Mouse (Mus musculus): ENCODE results near the gene Cdk13.

The Cdk13 gene

DNA sequence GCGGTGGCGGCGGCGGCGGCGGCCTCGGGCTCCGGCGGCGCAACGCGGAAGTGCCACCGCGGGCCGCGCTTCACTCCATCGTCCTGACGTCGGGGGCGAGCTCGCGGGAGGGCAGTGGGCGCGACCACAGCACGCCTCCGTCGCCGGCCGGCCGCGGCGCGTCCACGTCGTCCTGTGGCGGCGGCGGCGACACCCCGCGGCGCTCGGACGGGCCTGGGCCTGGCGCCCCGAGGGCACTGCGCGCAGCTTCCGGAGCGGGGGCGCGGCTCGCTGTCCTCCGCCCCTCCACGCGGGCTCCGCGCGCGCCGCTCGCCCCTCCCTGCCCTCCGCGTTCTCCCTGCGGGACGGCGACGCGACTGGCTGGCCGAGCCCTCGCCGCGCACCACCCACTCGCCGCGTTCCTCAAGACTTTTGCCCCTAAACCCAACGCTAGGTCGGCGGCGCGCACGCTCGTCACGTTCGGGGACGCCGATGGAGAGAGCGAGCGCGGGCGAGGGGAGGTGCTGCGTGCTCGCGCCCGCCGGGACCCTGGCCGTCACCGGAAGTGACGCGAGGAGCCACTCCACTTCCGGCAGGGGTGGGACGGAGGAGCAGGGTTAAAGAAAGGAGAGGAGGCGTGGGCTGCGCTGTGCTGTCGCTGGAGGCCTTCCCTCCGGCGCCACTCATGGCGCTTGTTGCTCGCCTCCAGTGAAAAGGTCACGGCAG is at the start of gene Cdk13:
Gene Cdk13, minus strand, starts transcription at position 189 of the 705 bp plus-strand sequence.
- in situ Hi-C loops (cut with MboI, MseI): no loop called here

DNA sequence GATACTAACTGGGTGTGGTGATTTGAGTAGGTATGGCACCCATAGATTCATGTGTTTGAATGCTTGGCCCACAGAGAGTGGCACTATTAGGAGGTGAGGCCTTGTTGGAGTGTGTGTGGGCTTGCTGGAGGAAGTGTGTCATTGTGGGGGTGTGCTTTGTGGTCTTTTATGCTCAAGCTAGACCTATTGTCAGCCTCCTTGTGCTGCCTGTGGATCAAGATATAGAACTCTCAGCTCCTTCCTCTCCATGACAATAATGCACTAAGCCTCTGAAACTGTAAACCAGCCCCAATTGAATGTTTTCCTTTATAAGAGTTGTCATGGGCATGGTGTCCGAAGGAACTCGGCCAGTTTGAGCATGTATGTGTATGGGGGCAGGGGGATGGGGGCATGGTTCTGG is 38.4 kb upstream of the Cdk13 start:
- in situ Hi-C loops (cut with MboI, MseI): no loop called here

DNA sequence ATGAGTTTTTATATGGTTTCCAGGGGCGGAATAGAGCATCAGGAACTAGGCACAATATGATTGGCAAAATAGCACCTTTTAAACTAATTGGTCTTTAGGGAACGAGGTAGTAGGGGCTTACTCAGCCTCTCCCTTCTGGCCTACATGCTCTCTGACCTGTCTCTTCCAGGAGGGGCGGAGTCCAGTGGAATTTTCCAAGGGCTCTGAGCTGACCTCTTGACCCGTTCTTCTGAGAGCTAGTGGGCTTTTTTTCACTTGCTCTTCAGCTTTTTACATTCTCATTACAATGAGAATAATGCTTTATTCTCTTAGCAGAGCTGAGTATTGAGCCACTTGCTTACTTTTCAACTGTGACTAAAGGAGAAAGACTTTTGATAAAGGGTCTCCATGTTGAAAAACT is 37.9 kb upstream of the Cdk13 start:
- in situ Hi-C loops (cut with MboI, MseI): no loop called here

DNA sequence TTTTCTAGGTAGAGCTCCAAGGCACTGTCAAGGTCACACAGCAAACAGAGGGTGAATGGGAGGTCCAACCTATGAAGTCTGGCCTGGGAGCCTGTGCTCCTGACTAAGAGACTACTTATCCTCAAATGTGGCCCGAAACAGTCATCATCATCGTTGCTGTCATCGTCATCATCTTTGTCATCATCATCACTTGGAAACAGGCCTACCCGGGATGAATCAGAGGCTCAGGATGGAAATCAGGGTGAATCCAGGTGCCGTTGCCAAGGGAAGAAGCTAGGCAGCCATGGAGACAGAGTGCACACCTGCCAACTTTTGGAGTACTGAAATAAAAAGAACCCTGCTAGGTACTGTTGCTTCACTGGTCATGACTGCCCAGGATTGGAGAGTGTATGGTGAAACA is 34.2 kb upstream of the Cdk13 start:
- in situ Hi-C loops (cut with MboI, MseI): no loop called here

DNA sequence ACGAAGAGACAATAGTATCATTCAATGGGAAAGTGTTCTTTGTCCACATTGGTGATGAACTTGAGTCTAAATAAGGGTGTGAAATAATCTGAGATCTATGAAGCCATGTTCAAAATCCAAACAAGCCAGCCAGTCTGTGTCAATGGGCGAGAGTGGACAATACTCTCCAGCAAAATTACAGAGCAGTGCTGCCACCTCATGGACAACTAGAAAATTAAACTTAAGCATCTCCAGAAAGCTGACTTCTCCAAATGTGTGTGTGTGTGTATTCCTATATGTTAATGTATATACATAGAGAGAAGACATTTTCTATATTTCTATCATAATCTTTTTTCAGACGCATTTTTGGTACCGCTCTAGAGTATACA is 33.6 kb upstream of the Cdk13 start:
- in situ Hi-C loops (cut with MboI, MseI): no loop called here

DNA sequence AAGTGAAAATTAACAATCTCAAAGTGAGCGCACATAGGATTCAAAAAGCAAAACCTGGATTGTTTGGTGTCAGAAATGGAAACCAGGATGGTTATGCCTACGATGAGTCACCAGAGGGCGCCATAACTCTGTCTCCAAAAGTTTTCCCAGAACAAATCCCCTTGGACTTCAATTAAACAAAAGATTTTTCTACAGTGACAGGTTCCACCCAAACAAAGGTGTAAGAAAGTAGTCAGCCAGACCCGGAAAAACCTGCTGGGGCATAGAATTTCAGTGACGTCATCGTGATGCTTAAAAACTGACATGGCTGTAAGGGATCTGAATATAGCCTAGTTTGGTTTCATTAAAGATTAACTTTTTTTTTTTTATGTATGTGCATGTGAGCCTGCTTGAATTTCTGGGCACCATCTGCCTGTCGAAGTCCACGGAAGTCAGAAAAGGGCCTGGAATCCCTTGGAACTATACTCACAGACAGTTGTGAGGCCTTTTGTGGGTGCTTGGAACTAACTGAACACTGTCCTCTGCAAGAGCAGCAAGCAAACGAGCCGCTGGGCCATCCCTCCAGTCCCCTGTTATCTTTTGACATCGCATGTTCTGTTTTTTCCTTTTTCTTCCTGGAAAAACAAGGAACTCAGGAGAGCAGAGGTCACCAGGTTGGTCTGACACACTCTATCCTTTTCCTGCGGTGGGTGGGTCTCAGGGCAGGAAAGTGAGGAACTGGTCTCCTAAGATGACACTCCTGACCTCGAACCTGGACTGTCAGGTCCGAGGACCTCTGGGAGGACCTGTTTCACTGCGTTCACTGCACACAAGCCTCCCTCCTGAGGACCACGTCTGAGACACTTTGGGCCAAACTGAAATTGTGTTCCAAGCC is 33.0 kb upstream of the Cdk13 start:
- in situ Hi-C loops (cut with MboI, MseI): no loop called here

DNA sequence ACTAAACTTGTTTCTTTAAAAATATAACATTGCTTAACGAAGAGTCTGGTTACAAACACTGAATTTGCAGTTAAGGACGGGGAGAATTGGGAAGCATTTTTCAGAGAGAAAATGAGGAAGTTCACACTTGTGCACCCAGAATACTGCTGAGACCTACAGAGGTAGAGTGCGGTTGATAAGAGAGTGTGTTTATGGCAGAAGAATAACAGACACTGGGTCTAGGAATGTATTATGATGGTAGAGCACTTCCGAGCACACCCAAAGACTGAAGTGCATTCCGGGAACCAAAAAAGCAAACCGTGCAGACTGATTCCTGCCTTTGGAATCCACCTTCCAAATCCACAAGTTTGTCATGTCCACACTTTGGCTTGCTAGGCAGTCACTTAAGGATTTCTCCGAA is 31.9 kb upstream of the Cdk13 start:
- in situ Hi-C loops (cut with MboI, MseI): no loop called here

DNA sequence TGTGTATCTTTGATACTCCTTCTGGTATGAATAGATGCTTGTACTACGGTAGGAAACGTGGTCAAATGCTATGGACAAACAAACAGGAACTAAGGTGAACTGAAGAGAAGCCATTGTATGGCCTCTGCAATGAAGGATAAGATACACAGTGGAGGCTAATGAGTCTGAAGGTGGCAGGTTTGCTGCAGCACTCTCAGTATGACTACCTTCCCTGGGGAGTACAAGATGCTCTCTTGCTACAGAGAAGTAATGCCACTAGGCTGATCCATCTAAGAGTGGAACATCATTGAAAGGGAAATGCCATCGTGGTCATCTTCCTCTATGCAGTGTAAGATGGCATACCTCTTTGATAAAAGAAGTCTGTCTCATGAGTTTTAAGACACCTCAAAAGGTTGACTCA is 28.0 kb upstream of the Cdk13 start:
- in situ Hi-C loops (cut with MboI, MseI): no loop called here

DNA sequence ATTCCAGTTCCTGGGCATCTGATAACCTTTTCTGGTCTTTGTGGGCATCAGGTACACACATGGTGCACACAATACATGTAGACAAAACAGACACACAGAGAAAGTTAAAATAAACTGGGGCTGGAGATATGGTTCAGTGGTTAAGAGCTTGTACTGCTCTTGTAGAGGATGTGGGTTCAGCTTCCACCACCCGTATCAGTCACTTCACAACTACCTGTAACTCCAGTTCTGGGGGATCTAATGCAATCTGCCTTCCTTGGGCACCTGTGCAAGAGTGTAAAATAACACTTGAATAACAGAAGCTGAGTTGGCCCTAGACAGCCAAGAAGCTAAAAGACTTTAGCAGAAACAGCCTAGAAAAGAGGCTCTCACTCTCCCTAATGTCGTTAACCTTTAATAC is 12.3 kb upstream of the Cdk13 start:
- in situ Hi-C loops (cut with MboI, MseI): no loop called here

DNA sequence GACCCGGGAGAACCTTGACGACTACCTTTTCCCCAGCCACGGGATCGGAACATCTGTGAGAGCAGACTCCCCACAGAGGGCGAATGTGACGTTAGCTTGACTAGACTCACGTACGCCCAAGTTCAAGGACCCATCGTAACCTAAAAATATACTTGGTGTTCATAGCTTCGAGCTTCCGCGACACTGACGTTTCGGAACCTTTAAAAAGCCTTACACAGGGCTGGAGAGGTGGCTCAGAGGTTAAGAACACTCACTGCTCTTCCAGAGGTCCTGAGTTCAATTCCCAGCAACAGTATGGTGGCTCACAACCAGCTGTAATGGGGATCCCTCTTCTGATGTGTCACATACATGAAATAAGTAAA is 698 bp upstream of the Cdk13 start:
- in situ Hi-C loops (cut with MboI, MseI): no loop called here

DNA sequence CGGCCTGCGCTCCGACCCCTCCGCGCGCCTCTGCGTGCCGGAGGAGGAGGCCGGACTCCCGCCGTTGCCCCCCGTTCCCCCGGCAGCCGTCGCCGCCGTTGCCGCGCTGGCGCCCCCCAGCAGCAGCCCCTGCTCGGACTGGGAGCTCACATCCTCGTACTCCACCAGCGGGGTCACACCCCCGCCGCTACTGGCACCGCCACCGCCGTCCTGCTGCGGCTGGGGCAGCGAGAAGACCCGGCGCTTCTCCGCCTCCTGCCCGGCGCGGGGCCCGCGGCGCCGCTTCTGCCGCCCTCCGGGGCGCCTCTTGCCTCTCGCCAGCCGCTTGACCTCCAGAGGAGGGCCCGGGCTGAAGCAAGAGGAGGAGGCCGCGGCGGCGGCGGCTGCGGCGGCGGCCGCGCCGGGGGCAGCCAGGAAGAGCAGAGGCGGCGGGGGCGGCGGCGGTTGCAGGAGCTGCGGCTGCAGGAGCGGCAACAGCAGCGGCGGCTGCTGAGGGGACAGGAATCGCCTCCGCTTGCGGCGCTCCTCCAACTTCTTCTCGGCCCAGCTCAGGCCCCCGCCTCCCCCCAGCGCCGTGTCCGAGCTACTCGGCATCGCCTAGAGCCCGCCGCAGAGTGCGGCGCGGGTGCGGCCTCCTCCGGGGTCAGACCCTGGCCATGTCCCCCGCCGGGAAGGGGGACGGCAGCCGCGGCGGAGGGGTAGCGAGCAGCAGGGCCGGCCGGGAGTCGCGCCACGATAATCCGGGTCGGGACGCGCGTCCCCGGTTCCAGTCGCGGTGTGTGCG is 647 bp downstream of the Cdk13 start:
- in situ Hi-C loops (cut with MboI, MseI): no loop called here

DNA sequence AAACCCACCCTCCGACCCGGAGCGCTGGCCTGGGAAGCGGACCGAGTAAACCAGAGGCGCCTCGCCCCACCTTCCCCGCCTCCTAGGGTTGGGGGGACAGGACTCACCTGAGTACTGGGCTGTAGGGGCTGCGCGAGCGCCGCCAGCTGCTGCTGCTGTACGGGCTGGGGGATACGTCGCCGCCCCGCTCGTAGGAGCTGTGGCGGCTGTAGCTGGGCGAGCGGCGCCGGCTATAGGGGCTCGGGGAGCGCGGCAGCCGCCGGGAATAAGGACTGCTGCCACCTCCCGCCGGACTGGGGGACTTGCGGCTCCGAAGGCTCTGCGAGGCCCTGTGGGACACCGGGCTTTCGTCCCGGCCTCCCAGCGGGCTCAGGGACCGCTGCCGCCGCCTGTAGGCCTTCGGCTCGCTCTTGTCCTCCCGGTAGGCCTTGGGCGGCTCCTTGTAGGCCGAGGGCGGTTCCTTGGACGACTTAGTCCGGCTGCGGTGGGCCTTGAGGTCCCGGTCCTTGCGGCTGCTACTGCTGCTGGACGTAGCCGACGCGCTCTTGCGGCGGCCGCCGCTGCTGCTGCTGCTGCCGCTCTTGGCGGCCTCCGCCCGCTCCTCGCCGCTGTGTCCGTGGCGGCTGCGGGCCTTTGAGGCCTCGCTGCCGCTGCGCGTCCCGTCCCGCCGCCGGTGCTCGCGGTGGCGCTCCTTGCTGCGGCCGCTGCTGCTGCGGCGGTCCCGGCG is 1.4 kb downstream of the Cdk13 start:
- in situ Hi-C loops (cut with MboI, MseI): no loop called here

DNA sequence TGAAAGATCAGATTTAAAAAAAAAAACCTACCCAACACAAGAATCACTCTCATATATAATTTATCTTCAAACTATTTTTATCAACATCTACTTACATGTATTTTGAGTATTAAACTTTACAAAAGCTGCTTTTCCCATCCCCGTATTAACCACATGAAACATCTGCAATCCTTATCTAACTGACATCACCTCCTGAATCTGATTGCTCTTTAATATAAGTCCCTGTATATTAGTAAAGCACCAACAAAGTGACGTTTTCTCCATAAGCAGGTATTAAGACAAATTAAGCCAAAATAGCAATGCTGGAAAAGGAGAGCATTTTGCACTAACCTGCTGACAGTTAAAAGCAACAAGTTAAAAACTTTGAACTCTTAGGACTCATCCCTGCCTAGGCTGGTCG is 2.0 kb downstream of the Cdk13 start:
- in situ Hi-C loops (cut with MboI, MseI): no loop called here

DNA sequence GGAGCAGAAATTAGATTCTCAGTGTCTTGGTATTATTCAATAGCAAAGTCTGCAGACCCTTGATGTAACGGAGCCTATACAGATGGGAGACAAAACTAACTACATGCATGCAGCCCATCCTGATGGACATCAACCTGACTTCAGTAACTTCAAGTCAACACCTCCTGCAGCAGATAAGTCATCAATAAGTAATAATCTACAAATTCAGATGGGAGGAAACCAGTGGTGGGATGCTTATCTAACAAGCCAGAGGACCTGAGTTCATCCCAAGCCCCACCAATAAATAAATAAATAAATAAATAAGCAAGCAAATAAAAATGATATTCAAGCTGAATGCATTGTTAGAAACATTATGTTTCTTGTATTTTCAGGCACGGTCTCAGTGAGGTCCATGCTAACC is 5.2 kb downstream of the Cdk13 start:
- in situ Hi-C loops (cut with MboI, MseI): loop anchor here (10.0 kb wide), 1 partner anchor 1795 kb away; no protein-coding TSS in a partner anchor

DNA sequence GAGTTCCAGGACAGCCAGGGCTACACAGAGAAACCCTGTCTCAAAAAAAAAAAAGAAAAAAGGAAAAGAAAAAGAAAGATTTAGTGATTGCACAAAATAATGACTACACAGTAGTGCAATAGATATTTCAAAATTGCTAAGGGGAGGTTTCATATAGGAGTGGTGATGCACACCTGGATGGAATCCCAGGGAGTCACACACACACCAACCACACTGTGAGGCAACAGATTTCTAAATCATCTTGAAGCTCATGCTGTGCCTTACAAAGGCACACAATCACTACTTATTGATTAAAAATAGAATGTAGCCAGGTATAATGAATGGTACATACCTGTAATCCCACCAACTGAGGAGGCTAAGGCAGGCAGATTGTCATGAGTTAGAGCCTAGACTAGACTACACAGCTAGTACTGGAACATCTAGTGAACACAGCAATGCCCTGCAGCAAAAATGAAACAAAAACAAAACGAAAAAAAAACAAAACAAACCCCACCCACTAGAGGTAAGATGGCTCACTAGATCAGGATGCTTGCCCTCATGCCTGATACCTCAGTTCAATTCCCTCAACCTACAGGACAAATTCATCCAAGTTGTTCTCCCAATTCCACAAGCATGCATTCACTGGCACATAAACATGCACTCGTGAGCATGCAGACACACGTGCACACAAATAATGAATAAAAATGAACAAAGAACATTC is 9.0 kb downstream of the Cdk13 start:
- in situ Hi-C loops (cut with MboI, MseI): loop anchor here (10.0 kb wide), 1 partner anchor 1791 kb away; no protein-coding TSS in a partner anchor

DNA sequence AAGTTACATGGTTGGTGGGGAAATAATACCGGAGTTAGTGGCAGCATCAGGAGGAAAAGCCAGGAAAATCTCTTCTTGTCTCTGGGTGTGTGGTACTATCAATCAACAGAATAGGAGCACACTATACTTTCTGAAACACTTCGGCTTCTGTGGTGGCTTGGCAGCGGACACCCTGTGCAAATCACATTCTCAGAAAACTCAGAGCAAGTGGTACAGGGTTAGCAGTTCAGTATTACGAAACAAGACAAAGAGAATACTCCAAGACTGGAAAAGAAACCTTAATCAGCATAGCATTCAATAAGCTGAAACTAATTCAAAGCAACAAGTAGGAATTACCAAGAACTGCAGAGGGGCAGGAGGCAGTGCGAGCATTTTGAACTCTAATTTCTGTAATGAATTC is 21.3 kb downstream of the Cdk13 start:
- in situ Hi-C loops (cut with MboI, MseI): no loop called here

DNA sequence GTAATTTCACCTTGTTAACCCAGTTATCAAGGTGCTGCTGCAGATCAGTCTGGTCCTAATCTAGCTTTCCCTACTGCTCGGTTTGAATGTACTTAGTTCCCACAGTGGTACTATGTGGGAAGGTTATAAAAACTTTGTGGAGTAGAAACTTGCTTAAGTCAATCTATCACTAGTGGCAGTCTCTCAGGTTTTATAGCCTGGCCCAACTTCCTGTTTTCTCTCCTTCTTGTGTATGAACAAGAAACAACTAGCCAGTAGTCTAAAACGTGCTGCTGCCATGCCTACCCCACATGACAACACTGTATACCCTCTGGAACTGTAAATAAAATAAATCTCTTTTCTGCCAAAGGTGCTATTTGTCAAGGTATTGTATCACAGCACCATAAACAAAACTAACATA is 25.0 kb downstream of the Cdk13 start:
- in situ Hi-C loops (cut with MboI, MseI): no loop called here

DNA sequence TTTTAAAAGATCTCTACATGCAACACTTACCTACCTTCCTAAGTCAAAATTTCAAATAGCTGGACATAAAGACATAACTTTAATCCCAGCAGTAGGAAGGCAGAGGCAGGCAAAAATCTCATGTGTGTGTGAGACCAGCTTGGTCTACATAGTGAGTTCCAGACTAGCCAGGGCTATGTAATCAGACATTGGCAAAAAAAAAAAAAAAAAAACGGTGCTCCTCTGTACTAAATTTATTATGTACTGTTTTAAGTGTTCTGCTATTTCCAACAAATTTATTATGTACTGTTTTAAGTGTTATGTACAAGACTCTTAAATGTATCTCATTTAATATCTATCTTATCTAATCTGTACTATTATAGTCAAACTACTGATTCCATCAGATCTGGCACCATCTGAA is 28.6 kb downstream of the Cdk13 start:
- in situ Hi-C loops (cut with MboI, MseI): no loop called here

DNA sequence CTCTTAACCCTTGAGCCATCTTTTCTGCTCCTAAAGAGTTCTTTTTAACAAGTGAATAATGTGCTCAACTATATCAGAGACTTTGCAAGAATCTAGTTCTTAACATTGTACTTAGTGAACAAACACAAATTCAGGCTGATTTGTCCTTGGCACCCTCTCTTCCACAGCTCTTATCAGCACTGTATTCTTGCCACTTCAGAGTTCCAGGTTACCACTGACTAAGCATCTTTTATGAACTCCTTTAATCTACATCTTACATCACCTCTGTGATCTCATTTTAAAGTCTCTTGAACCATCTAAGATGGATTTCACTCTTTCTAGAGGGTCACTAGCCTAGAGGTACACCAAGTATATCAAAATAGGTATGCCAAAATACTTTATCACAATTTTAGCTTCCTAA is 29.5 kb downstream of the Cdk13 start:
- in situ Hi-C loops (cut with MboI, MseI): no loop called here

DNA sequence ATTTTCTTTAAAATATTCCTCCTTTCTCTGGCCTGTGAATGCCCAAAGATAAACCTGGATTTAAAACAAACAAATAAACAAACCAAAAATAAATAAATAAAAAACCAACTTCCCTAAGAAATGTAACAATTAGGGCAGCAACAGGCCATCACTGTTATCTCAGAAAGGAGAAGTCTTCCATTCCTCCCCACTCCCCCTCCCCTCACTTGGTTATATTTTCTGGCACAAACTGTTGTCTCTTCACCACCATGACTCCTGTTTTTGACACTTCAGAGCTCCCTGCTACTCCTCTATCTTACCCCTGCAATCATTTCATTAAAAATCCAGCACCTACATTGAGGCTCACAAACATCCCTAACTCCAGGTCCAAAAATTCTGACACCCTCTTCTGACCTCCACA is 31.8 kb downstream of the Cdk13 start:
- in situ Hi-C loops (cut with MboI, MseI): no loop called here

DNA sequence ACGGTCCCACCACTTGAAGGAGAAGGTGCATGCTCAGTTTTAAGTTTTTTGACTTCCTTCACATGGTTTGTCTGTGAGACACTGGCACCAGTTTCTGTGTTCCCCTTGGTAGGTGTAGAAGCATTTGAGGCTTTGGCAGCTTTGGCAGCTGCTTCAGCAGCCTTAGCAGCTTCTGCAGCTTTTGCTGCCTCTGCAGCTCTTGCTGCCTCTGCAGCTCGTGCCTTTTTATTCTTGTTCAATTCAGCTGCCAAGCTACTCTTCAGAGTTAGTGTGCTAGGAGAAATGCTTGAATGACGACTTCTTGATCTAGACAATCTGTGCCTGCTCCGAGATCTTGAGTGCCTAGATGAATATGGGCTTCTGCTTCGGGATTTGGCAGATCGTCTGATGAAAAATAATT is 32.3 kb downstream of the Cdk13 start:
- in situ Hi-C loops (cut with MboI, MseI): no loop called here
